Mouse (Mus musculus): Measurements from ENCODE around the gene Lrtm2.

Lrtm2 gene

GRCm38 (mm10) chr6:119280761-119281160 is 49.8 kb downstream of the Lrtm2 start:
- no peak for DNase-seq (ENCODE audit: low spot score in 2 of 2)

- no peak for DNase-seq (ENCODE audit: low spot score in 2 of 2)
These were observed 53.9 kb downstream of the Lrtm2 start for GRCm38 (mm10) chr6:119276713-119277112.

Measured in heart, adult 9 months (tissue).